20 mouse cellular contexts compared by ENCODE assay signal in genomic region chr12:80125316-80125715, GRCm38 (mm10).
"Had no signal": no experiment of that assay in that cellular context is flagged by ENCODE, and none has a peak within 500 bp of the region (broad histone marks: within the 10 kb centered on the region; RNA-seq: fewer than 3 reads in every experiment).

No protein-coding gene starts in this region.

- H3K9ac ChIP-seq: heart, embryonic 15.5 days; hindbrain, embryonic 13.5 days; hindbrain, embryonic 15.5 days; limb, embryonic 13.5 days; limb, embryonic 15.5 days; liver, embryonic 12.5 days had no signal

- H3K9me3 ChIP-seq: heart, embryonic 13.5 days; heart, embryonic 15.5 days; hindbrain, embryonic 13.5 days; hindbrain, embryonic 15.5 days; limb, embryonic 13.5 days; limb, embryonic 15.5 days; liver, embryonic 12.5 days had no signal

- H3K27ac ChIP-seq: heart, adult 2 months; heart, embryonic 13.5 days; heart, embryonic 15.5 days; hindbrain, embryonic 13.5 days; hindbrain, embryonic 15.5 days; hindbrain, postnatal 0 days; limb, embryonic 13.5 days; limb, embryonic 15.5 days; liver, embryonic 12.5 days had no signal

- H3K4me3 ChIP-seq: heart, adult 2 months; heart, embryonic 13.5 days; heart, embryonic 15.5 days; hindbrain, embryonic 13.5 days; hindbrain, embryonic 15.5 days; limb, embryonic 13.5 days; limb, embryonic 15.5 days; liver, embryonic 12.5 days had no signal

- ATAC-seq: hindbrain, postnatal 0 days; intestine, embryonic 16.5 days; liver, embryonic 12.5 days had no signal

- DNase-seq: gastrocnemius, postnatal 14 days; gastrocnemius, postnatal 36 days; heart, adult 11 months; heart, adult 2 months; heart, postnatal 14 days; heart, postnatal 36 days; kidney, adult 11 months; kidney, postnatal 10 days; layer of hippocampus, adult 9-11 months; layer of hippocampus, postnatal 36 days had no signal

- H3K27me3 ChIP-seq: heart, embryonic 13.5 days; heart, embryonic 15.5 days; hindbrain, embryonic 13.5 days; hindbrain, embryonic 15.5 days; limb, embryonic 13.5 days; limb, embryonic 15.5 days; liver, embryonic 12.5 days had no signal

- H3K4me2 ChIP-seq: heart, embryonic 11.5 days; heart, embryonic 13.5 days; heart, embryonic 15.5 days; hindbrain, embryonic 13.5 days; hindbrain, embryonic 15.5 days; limb, embryonic 13.5 days; limb, embryonic 15.5 days; liver, embryonic 12.5 days had no signal
